Mouse (Mus musculus): ENCODE results near the gene Gucy2f. TPM values are rescaled to one million over a fixed set of nuclear protein-coding genes. Genes with fewer than 3 reads are reported as not detected.

Gucy2f gene
- polyA plus RNA-seq, 1 experiment = not detected

GRCm38 (mm10) chrX:142062585-142062984, 134.1 kb downstream of the Gucy2f start:
- 62% methylated on average over 3 of the region's 3 CpGs for WGBS
- no peak overlapping the region for H3K4me3 ChIP-seq (replicated peaks; ENCODE audit: extremely low read depth, low read depth, low read length)
- H3K4me1 ChIP-seq (ENCODE audit: control insufficient read depth, insufficient read depth, low read length) = no peaks in the 10 kb centered on the region
- no peak for TF ChIP-seq CTCF (IDR thresholded peaks at IDR 0.05; ENCODE audit: insufficient read depth, low read length)
- no peak for TF ChIP-seq POLR2A (IDR thresholded peaks at IDR 0.05; ENCODE audit: borderline replicate concordance, extremely low read depth, low read depth, low read length)
- DNase-seq = no peak

Other genes with a start within 250 kb of the Gucy2f start
- 2.4 and 4.2 TPM in 2 replicates for gene Nxt2, start 29.8 kb upstream of the Gucy2f start, polyA plus RNA-seq (2012; rRNA removed)
- 0.14 and 0.32 TPM in 2 replicates for gene Kcne1l, start 109.4 kb upstream of the Gucy2f start, polyA plus RNA-seq (2012; rRNA removed)
- 11.6 and 17.8 TPM in 2 replicates for gene Acsl4, start 193.6 kb upstream of the Gucy2f start, polyA plus RNA-seq (2012; rRNA removed)

Measured in lung, adult 2 months (tissue).